Mouse (Mus musculus): ENCODE results near the gene Robo2. TPM values are rescaled to one million over a fixed set of nuclear protein-coding genes. Genes with fewer than 3 reads are reported as not detected.

Gene Robo2
- total and polyA plus RNA-seq, 3 experiments, result not detected

- H3K4me1 ChIP-seq (ENCODE audit: control insufficient read depth in 1 of 2, insufficient read depth in 2 of 2, low read length in 2 of 2), result no peaks in the 10 kb centered on the region
- no peak for DNase-seq (ENCODE audit: low read depth, low spot score)
- no peaks in the 10 kb centered on the region for H3K9me3 ChIP-seq (replicated peaks; ENCODE audit: insufficient read depth, low read length)
- TF ChIP-seq SIN3A (IDR thresholded peaks at IDR 0.05; ENCODE audit: low read length) (no peak), MAFK (IDR thresholded peaks at IDR 0.05; ENCODE audit: borderline replicate concordance, low read depth, low read length) (no peak), NELFE (IDR thresholded peaks at IDR 0.05; ENCODE audit: low read depth, low read length) (no peak)
- no peak overlapping the region for H3K27ac ChIP-seq (ENCODE audit: control insufficient read depth, low read depth, low read length)
- H3K36me3 ChIP-seq (ENCODE audit: control insufficient read depth in 1 of 2, insufficient read depth in 2 of 2, low read length in 2 of 2), result no peaks in the 10 kb centered on the region
- H3K79me2 ChIP-seq (ENCODE audit: control insufficient read depth, insufficient read depth, low read length, poor library complexity), result no peaks in the 10 kb centered on the region
- no peaks in the 10 kb centered on the region for H3K27me3 ChIP-seq (ENCODE audit: control insufficient read depth in 1 of 2, insufficient read depth in 2 of 2, low read length in 2 of 2)
- H3K9ac ChIP-seq (ENCODE audit: control insufficient read depth, low read depth, low read length, poor library complexity, severe bottlenecking), result no peak overlapping the region
- H3K4me3 ChIP-seq (ENCODE audit: control insufficient read depth in 1 of 2, insufficient read depth in 1 of 2, low read depth in 2 of 2, low read length in 2 of 2), result no peak overlapping the region
These were observed 72.5 kb downstream of the Robo2 start for GRCm38 (mm10) chr16:74338969-74339630.

GRCm38 (mm10) chr16:74321666-74322371, 89.8 kb downstream of the Robo2 start:
- Histone ChIP-seq H3K27ac (ENCODE audit: control insufficient read depth, low read depth, low read length) (no peak overlapping the region), H3K36me3 (ENCODE audit: control insufficient read depth in 1 of 2, insufficient read depth in 2 of 2, low read length in 2 of 2) (no peaks in the 10 kb centered on the region), H3K4me1 (ENCODE audit: control insufficient read depth in 1 of 2, insufficient read depth in 2 of 2, low read length in 2 of 2) (no peaks in the 10 kb centered on the region), H3K9ac (ENCODE audit: control insufficient read depth, low read depth, low read length, poor library complexity, severe bottlenecking) (no peak overlapping the region), H3K9me3 (replicated peaks; ENCODE audit: insufficient read depth, low read length) (no peaks in the 10 kb centered on the region), H3K79me2 (ENCODE audit: control insufficient read depth, insufficient read depth, low read length, poor library complexity) (no peaks in the 10 kb centered on the region), H3K4me3 (ENCODE audit: control insufficient read depth in 1 of 2, insufficient read depth in 1 of 2, low read depth in 2 of 2, low read length in 2 of 2) (no peak overlapping the region), H3K27me3 (ENCODE audit: control insufficient read depth in 1 of 2, insufficient read depth in 2 of 2, low read length in 2 of 2) (peaks cover 0 to 1% of the 10 kb centered on the region in 2 experiments; a peak in 1 of 4 replicates)
- TF ChIP-seq SIN3A (IDR thresholded peaks at IDR 0.05; ENCODE audit: low read length) (no peak), ZMIZ1 (IDR thresholded peaks at IDR 0.05; ENCODE audit: low read depth, low read length) (no peak), E2F4 (IDR thresholded peaks at IDR 0.05; ENCODE audit: borderline replicate concordance, low read depth, low read length) (no peak), POLR2A (IDR thresholded peaks at IDR 0.05; ENCODE audit: control insufficient read depth in 1 of 2, insufficient read depth in 1 of 2, low read depth in 1 of 2, low read length in 2 of 2, poor library complexity in 1 of 2) (no peak), POLR2AphosphoS5 (IDR thresholded peaks at IDR 0.05; ENCODE audit: borderline replicate concordance, low read depth, low read length) (no peak), KAT2A (conservative IDR thresholded peaks at IDR 0.05; ENCODE audit: low read depth, low read length) (no peak), MEF2A (IDR thresholded peaks at IDR 0.05; ENCODE audit: extremely low read depth, insufficient replicate concordance, low read depth, low read length, poor library complexity, severe bottlenecking) (no peak), MAZ (IDR thresholded peaks at IDR 0.05; ENCODE audit: low read depth, low read length) (no peak), ZNF384 (IDR thresholded peaks at IDR 0.05; ENCODE audit: low read depth, low read length) (no peak)
- no peak for DNase-seq (ENCODE audit: low read depth, low spot score)

GRCm38 (mm10) chr16:74316150-74316549, 95.5 kb downstream of the Robo2 start:
- no peaks in the 10 kb centered on the region for H3K36me3 ChIP-seq (ENCODE audit: control insufficient read depth in 1 of 2, insufficient read depth in 2 of 2, low read length in 2 of 2)
- H3K9ac ChIP-seq (ENCODE audit: control insufficient read depth, low read depth, low read length, poor library complexity, severe bottlenecking), result no peak overlapping the region
- no peak overlapping the region for H3K27ac ChIP-seq (ENCODE audit: control insufficient read depth, low read depth, low read length)
- DNase-seq (ENCODE audit: low read depth, low spot score), result no peak
- no peaks in the 10 kb centered on the region for H3K79me2 ChIP-seq (ENCODE audit: control insufficient read depth, insufficient read depth, low read length, poor library complexity)
- H3K27me3 ChIP-seq (ENCODE audit: control insufficient read depth in 1 of 2, insufficient read depth in 2 of 2, low read length in 2 of 2), result no peaks in the 10 kb centered on the region
- H3K9me3 ChIP-seq (replicated peaks; ENCODE audit: insufficient read depth, low read length), result no peaks in the 10 kb centered on the region
- no peaks in the 10 kb centered on the region for H3K4me1 ChIP-seq (ENCODE audit: control insufficient read depth in 1 of 2, insufficient read depth in 2 of 2, low read length in 2 of 2)
- no peak overlapping the region for H3K4me3 ChIP-seq (ENCODE audit: control insufficient read depth in 1 of 2, insufficient read depth in 1 of 2, low read depth in 2 of 2, low read length in 2 of 2)
- TF ChIP-seq ZKSCAN1 (IDR thresholded peaks at IDR 0.05; ENCODE audit: low read depth, low read length), result no peak
- TF ChIP-seq MEF2A (IDR thresholded peaks at IDR 0.05; ENCODE audit: extremely low read depth, insufficient replicate concordance, low read depth, low read length, poor library complexity, severe bottlenecking), result no peak
- no peak for TF ChIP-seq SMC3 (IDR thresholded peaks at IDR 0.05; ENCODE audit: low read depth, low read length)
- TF ChIP-seq USF2 (IDR thresholded peaks at IDR 0.05; ENCODE audit: borderline replicate concordance in 1 of 2, insufficient read depth in 1 of 2, low read depth in 1 of 2, low read length in 2 of 2), result no peak
- TF ChIP-seq RAD21 (IDR thresholded peaks at IDR 0.05; ENCODE audit: low read depth, low read length), result no peak
- TF ChIP-seq RCOR1 (IDR thresholded peaks at IDR 0.05; ENCODE audit: low read depth, low read length), result no peak
- TF ChIP-seq E2F4 (IDR thresholded peaks at IDR 0.05; ENCODE audit: borderline replicate concordance, low read depth, low read length), result no peak
- TF ChIP-seq TAL1 (IDR thresholded peaks at IDR 0.05; ENCODE audit: low read length), result no peak
- TF ChIP-seq CHD1 (IDR thresholded peaks at IDR 0.05; ENCODE audit: low read depth, low read length), result no peak
- no peak for TF ChIP-seq NELFE (IDR thresholded peaks at IDR 0.05; ENCODE audit: low read depth, low read length)
- no peak for TF ChIP-seq BHLHE40 (IDR thresholded peaks at IDR 0.05; ENCODE audit: borderline replicate concordance, low read depth, low read length)
- TF ChIP-seq UBTF (IDR thresholded peaks at IDR 0.05; ENCODE audit: borderline replicate concordance, insufficient read depth, low read depth, low read length), result no peak
- TF ChIP-seq ZMIZ1 (IDR thresholded peaks at IDR 0.05; ENCODE audit: low read depth, low read length), result no peak
- no peak for TF ChIP-seq POLR2AphosphoS5 (IDR thresholded peaks at IDR 0.05; ENCODE audit: borderline replicate concordance, low read depth, low read length)
- no peak for TF ChIP-seq CHD2 (IDR thresholded peaks at IDR 0.05; ENCODE audit: low read length)
- no peak for TF ChIP-seq USF1 (IDR thresholded peaks at IDR 0.05; ENCODE audit: low read depth, low read length)

All from MEL (cell line).